Mouse (Mus musculus) layer of hippocampus, postnatal 36 days (tissue): ENCODE measurements at regions not wholly inside any gene's neighbourhood (a gene's known extent, or its start where the extent isn't known, plus 50 kb on each side); places are given as distances from the start of the nearest gene placed in this dataset.

ENCODE experiments used
- DNase-seq, 2 experiments: peaks; one replicate each; pipeline ENCODE4 v3.0.0; 2022

DNA sequence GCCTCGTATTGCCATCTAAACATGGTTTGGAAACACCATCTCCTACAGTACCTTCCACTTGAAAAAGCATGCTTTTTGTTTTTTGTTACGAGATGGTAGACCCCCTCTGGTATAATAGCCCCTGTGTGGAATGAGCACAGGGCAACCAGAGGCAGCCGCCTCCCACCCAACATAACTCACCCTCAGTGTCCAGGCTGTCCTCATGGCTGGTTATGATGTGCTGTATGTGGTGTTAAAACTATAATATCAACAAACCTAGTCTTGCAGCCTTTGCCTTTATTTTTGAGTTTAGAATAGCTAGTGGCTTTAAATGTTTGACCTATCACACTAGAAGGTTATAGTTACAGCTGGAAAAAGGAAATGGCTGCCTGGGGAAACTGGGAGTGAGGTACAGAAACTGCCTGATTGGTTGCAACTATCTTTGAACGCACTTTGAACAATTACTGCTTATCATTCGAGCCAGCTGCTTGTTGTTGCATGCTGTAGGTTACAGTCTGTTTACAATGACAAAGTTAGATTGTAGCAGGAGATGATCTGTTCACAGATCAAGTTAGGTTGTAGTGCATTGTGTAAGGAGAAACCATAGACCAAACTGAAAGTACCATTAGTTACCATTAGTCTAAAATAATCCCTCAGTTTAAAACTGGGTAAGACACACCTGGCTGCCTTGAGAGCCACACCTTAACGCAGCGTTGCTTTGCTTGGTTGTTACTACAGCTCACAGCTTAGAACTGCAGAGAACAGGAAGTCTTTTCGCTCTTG lies 414.8 kb downstream of the Klf5 start:
- no peak for DNase-seq

- peak; percentile 25 to 38 for DNase-seq
These were observed 435.1 kb downstream of the Klf5 start for GRCm38 (mm10) chr14:99733474-99734199.

- no peak for DNase-seq
These were observed 435.7 kb downstream of the Klf5 start for GRCm38 (mm10) chr14:99734200-99734567.

DNA sequence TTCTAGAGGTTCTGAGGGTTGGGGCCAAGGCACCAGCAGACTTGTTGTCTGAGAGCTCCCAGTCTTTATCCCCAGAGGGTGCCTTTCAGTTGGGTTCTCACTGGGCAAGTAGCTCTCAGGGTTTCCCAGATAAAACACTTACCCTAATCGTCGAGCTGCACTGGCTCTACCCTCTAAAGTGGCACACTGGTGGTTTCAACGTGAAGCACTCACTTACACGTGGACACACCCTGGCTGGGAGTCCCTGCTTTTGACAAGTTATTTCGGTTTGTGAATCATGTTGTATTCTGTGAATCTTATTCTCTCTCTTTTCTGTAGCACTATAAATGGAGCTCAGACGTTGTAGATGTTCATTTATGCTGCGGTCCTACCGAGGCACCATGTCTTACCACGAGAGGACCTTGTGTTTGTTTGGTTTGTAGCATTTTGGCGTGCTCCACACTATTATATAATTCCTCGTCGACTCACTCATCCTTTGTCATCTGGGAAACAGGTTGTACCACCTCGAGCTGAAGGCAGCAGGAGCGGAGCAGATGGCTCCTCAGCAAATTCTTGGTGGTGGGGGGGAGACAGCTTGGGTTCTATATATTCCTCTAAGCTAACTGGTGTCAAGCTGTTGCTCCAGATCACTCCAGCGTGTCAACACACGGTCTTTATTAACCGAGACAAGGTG lies 445.3 kb downstream of the Klf5 start:
- DNase-seq, result peak; percentile 24 to 26

DNA sequence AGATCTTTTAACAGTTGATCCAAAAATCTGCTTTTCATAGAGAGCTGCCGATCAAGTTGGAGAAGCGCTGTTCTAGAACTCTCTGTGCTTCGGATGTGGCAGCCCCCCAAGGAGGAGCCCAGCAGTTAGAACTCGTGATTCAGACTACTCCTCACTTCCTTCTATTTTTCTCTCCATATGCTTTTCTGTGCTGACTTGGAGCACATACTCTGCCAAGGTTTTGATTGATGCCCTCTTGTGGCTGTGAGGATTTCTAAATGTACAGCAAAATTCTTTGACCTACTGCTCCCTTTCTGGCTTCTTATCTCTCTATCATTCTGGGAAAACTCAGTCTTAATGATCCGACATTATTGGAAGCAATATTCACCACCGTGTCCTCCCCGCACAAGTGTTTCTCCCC lies 446.7 kb downstream of the Klf5 start:
- peak in 1 of 2 experiments; percentile 22 for DNase-seq

GRCm38 (mm10) chr14:99748166-99748565 lies 449.7 kb downstream of the Klf5 start:
- DNase-seq, result peak; percentile 25 to 42

- DNase-seq, result no peak
These were observed 451.1 kb downstream of the Klf5 start for GRCm38 (mm10) chr14:99749308-99750305.

DNA sequence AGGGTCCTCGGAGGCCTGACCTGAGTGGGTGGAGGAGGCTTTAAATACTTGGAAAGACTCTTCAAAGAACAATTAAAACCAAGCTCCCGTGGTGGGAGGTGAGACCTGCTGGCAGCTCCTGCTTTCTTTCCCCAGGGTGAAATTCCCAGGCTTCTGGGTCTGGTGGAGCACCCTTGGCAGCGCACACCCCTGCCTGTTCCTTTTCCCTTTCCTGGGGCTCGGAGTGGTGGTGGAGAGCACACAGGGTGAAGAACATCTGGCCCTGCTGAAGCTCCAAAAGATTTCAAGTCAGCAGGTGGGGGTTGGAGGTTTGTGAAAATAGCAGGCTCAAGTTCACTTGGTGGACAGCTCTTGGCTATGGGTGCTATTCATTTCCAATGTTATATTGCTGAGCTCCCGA lies 459.6 kb downstream of the Klf5 start:
- DNase-seq, result no peak

GRCm38 (mm10) chr14:99763336-99763735 lies 464.8 kb downstream of the Klf5 start:
- DNase-seq, result no peak

DNA sequence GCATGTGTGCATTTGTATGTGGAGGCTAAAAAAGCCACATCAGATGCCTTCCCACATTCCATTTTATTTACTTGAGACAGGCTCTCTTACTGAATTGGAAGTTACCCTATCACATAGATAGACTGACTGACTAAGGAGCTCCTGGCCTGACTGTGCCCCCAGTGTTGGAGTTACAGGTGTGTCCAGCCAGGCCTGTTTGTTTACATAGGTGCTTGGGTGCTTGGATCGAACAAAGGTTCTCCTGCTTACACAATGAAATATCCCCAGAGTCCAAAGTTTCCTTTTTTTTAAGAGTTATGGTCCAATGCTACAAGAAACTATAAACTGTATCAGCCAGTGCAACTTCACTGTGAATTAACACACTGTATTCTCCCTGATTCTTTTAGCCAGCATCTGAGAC lies 472.5 kb downstream of the Klf5 start:
- DNase-seq, result no peak

GRCm38 (mm10) chr14:99772774-99773423 lies 474.4 kb downstream of the Klf5 start:
- DNase-seq, result no peak

- no peak for DNase-seq
These were observed 480.0 kb downstream of the Klf5 start for GRCm38 (mm10) chr14:99778477-99778876.

DNA sequence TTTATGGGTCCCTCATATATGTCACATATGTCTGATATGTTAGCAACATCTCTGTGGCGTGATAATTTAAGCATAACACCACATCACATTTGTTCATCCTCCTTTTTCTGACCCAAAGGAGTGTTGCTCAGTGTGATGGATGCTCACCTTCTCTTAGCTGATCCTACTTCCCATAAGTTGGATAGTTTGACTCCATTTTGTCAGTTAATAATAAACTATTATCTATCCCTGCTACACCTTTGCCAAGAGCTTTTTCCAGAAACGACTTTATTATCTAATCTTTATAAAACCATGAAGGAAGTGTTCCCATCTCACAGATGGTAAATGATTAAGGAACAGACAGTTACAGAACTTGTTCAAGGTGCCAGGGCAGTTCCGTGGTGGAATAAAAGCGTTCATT lies 480.5 kb downstream of the Klf5 start:
- DNase-seq, result no peak

- DNase-seq, result no peak
These were observed 485.2 kb downstream of the Klf5 start for GRCm38 (mm10) chr14:99783646-99784045.

DNA sequence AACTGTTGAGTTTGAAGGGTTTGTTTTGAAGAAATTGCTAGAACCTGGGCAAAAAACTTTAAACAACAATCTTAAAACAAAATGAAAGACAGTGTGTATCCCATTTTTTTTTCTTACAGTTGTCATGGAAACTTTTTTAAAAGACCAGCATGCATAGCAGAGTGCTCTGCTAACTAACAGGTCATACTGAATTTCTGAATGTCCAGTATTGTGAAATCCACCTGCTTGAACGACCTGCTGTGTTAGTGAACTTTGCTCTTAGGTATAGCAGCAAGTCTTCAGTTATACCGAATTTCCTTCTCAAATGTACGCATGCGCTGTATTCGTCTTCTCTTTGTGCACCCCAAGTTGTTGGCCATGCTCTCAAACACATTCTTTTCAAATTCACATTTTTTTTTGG lies 486.6 kb downstream of the Klf5 start:
- no peak for DNase-seq

DNA sequence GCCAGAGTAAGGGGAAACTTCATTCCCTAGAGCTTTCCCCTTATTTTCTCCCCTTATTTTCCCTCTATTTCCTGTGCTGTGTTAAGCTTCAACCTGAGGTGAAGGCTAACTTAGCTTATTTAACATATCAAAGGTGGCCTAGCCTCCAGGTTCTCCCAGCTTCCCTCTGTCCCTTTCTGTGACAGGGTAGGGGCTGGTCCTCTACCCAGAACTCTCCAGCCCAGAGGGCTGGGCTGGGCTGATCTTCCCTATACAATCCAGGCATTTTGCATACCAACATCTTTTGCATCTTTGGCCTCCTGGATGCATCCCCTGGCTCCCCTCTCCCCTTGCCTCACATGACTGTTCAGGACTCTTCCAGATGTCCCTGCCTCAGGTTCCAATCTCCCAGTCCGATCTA lies 487.9 kb downstream of the Klf5 start:
- DNase-seq, result no peak

- no peak for DNase-seq
These were observed 489.7 kb downstream of the Klf5 start for GRCm38 (mm10) chr14:99788185-99788584.

DNA sequence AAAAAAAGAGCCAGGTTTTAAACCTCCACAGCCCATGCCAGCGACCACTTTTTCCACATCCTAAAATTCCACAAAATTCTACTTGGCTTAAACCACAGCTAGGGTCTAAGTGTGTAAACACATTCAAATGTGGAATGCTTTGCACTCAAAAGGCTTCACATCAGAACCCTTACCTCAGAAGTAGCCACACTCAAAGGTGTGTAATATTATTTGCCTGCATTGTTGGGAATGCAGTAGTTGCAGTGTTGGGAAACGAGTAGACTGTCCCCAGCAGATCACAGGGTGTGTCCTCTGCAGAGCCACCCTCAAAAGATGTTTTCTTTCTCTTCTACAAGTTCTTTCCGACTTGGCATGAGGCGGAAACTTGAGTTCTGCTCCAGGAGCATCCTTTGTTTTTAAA lies 488.2 kb downstream of the Klf12 start:
- no peak for DNase-seq

GRCm38 (mm10) chr14:99806052-99806451 lies 478.4 kb downstream of the Klf12 start:
- no peak for DNase-seq

GRCm38 (mm10) chr14:99806599-99806998 lies 477.9 kb downstream of the Klf12 start:
- no peak for DNase-seq

DNA sequence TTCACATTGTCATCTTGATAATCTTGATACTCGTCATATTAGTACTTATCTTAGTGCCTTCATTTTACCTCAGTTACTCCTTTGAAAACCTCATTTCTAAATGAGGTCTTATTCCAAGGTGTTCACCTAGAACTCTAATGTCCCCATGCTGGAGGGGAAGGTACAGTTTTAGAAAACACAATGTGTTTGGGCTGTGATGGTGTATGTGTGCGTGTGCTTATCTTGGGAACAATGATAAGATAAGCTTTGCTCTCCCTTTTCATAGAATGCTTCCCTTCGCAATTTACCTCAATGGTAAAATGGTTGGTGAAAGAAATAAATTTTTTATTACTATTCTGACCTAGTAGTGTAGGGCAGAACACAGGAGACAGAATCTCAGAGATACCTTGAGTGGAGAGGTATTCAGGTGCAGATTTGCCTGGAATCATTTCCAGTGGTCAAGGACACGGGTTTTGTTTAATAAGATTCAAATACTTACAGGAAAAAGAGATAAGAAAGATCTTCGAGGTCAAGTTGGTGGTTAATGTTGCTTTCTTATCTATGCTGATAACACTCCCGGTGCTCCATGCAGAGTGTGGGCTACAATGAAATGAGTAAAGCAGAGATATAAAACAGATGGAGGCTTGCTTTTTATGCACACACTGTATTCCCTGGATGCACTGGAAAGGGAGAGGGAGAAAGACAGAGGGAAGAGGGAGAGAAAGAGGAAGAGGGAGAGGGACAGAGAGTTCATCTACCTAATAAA lies 471.6 kb downstream of the Klf12 start:
- no peak for DNase-seq
